Mouse (Mus musculus): ENCODE results near the gene Rpf2. TPM values are rescaled to one million over a fixed set of nuclear protein-coding genes. Genes with fewer than 3 reads are reported as not detected.

The Rpf2 gene
- total RNA-seq (2022), result 10 to 100 TPM; 10.4 to 15.2 (median 11.7) TPM

- peak; percentile 79 for DNase-seq (ENCODE audit: low spot score)
Observed at GRCm38 (mm10) chr10:40246374-40247165, at the start of gene Rpf2. Gene Rpf2, minus strand, starts transcription at chr10:40247036.

- DNase-seq (ENCODE audit: low spot score), result no peak
Observed at GRCm38 (mm10) chr10:40292640-40293039, 45.8 kb upstream of the Rpf2 start.

- no peak for DNase-seq (ENCODE audit: low spot score)
Observed at GRCm38 (mm10) chr10:40286767-40287166, 39.9 kb upstream of the Rpf2 start.

GRCm38 (mm10) chr10:40285571-40285970 lies 38.7 kb upstream of the Rpf2 start:
- no peak for DNase-seq (ENCODE audit: low spot score)

- no peak for DNase-seq (ENCODE audit: low spot score)
Observed at GRCm38 (mm10) chr10:40284997-40285396, 38.2 kb upstream of the Rpf2 start.

GRCm38 (mm10) chr10:40284179-40284831 lies 37.5 kb upstream of the Rpf2 start:
- no peak for DNase-seq (ENCODE audit: low spot score)

GRCm38 (mm10) chr10:40283636-40284035 lies 36.8 kb upstream of the Rpf2 start:
- DNase-seq (ENCODE audit: low spot score), result no peak

GRCm38 (mm10) chr10:40281565-40281964 lies 34.7 kb upstream of the Rpf2 start:
- no peak for DNase-seq (ENCODE audit: low spot score)

- DNase-seq (ENCODE audit: low spot score), result no peak
Observed at GRCm38 (mm10) chr10:40278317-40278716, 31.5 kb upstream of the Rpf2 start.

GRCm38 (mm10) chr10:40275991-40276390 lies 29.2 kb upstream of the Rpf2 start:
- DNase-seq (ENCODE audit: low spot score), result no peak

- DNase-seq (ENCODE audit: low spot score), result no peak
Observed at GRCm38 (mm10) chr10:40273938-40274337, 27.1 kb upstream of the Rpf2 start.

- DNase-seq (ENCODE audit: low spot score), result no peak
Observed at GRCm38 (mm10) chr10:40271216-40271615, 24.4 kb upstream of the Rpf2 start.

- no peak for DNase-seq (ENCODE audit: low spot score)
Observed at GRCm38 (mm10) chr10:40264920-40265319, 18.1 kb upstream of the Rpf2 start.

GRCm38 (mm10) chr10:40263691-40264090 lies 16.9 kb upstream of the Rpf2 start:
- no peak for DNase-seq (ENCODE audit: low spot score)

GRCm38 (mm10) chr10:40262200-40262599 lies 15.4 kb upstream of the Rpf2 start:
- no peak for DNase-seq (ENCODE audit: low spot score)

- no peak for DNase-seq (ENCODE audit: low spot score)
Observed at GRCm38 (mm10) chr10:40260305-40260704, 13.5 kb upstream of the Rpf2 start.

GRCm38 (mm10) chr10:40259542-40259941 lies 12.7 kb upstream of the Rpf2 start:
- no peak for DNase-seq (ENCODE audit: low spot score)

GRCm38 (mm10) chr10:40258976-40259375 lies 12.1 kb upstream of the Rpf2 start:
- peak; percentile 74 for DNase-seq (ENCODE audit: low spot score)

- DNase-seq (ENCODE audit: low spot score), result peak; percentile 60
Observed at GRCm38 (mm10) chr10:40258401-40258966, 11.6 kb upstream of the Rpf2 start.

GRCm38 (mm10) chr10:40257414-40258255 lies 10.8 kb upstream of the Rpf2 start, which contains the start of gene Gtf3c6:
Gene Gtf3c6, minus strand, starts transcription at chr10:40258108.
- peak; percentile 95 for DNase-seq (ENCODE audit: low spot score)

- DNase-seq (ENCODE audit: low spot score), result peak; percentile 36
Observed at GRCm38 (mm10) chr10:40256716-40257115, 9.9 kb upstream of the Rpf2 start.

- no peak for DNase-seq (ENCODE audit: low spot score)
Observed at GRCm38 (mm10) chr10:40250969-40251368, 4.1 kb upstream of the Rpf2 start.
